Mouse (Mus musculus): ENCODE data around the gene Scly. TPM values are rescaled to one million over a fixed set of nuclear protein-coding genes. Genes with fewer than 3 reads are reported as not detected.

Scly gene
- polyA plus RNA-seq, 1 experiment, result 19.2 TPM

GRCm38 (mm10) chr1:91304621-91305020 lies 6.5 kb downstream of the Scly start:
- no peak for TF ChIP-seq EP300 (IDR thresholded peaks at IDR 0.05; ENCODE audit: insufficient read depth, low read depth, low read length)
- no peak for TF ChIP-seq POLR2A (IDR thresholded peaks at IDR 0.05; ENCODE audit: insufficient read depth, low read length)
- TF ChIP-seq CTCF (IDR thresholded peaks at IDR 0.05; ENCODE audit: low read depth, low read length), result no peak
- Histone ChIP-seq H3K9me3 (replicated peaks; ENCODE audit: control insufficient read depth, insufficient read depth, low read length, poor library complexity, severe bottlenecking) (no peaks in the 10 kb centered on the region), H3K27ac (ENCODE audit: insufficient read depth, low read length) (no peak overlapping the region), H3K27me3 (ENCODE audit: control insufficient read depth, insufficient read depth, low read length, poor library complexity, severe bottlenecking) (no peaks in the 10 kb centered on the region), H3K4me1 (ENCODE audit: control insufficient read depth, insufficient read depth, low read length) (no peaks in the 10 kb centered on the region), H3K4me3 (ENCODE audit: low read depth, low read length) (no peak overlapping the region), H3K9ac (ENCODE audit: low read depth, poor library complexity, severe bottlenecking) (no peak overlapping the region), H3K36me3 (ENCODE audit: control insufficient read depth, insufficient read depth, low read length, poor library complexity, severe bottlenecking) (no peaks in the 10 kb centered on the region; the same call in 1 of the 2 replicates)

DNA sequence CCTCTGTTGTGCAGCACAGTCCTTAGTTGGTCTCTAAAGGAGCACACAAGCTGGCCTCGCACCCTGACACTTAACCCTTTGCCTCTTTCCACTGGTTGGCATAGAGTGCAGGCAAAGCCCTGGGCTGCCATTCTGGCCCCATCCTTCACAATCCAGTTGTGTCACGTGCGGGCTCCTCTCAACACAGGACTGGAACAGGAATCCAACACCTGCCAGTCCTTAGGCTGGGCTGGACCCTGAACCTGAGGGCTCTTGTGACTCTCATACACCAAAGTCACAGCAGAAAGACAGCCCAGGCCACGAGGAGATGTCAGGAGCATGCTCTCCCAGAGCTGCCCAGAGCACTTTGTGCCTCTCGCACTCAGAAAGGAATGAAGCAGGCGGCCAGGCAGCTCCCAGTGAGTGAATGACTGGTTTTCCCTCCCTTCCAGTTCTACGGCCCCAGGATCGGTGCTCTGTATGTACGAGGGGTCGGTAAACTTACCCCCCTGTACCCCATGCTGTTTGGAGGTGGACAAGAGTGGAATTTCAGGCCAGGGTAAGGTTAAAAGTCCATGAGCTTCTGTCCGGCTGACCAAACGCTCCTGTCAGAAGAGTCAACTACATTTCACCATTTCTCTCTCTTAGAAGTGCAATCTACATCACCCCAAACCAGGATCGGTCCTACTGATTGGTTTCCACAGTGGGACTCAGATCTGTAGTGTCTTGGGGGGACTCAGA lies 11.4 kb downstream of the Scly start:
- Histone ChIP-seq H3K27me3 (ENCODE audit: control insufficient read depth, insufficient read depth, low read length, poor library complexity, severe bottlenecking) (no peaks in the 10 kb centered on the region), H3K9ac (ENCODE audit: low read depth, poor library complexity, severe bottlenecking) (no peak overlapping the region), H3K4me1 (ENCODE audit: control insufficient read depth, insufficient read depth, low read length) (peaks cover 2% of the 10 kb centered on the region), H3K4me3 (ENCODE audit: low read depth, low read length) (no peak overlapping the region), H3K36me3 (ENCODE audit: control insufficient read depth, insufficient read depth, low read length, poor library complexity, severe bottlenecking) (no peaks in the 10 kb centered on the region; the same call in 1 of the 2 replicates), H3K9me3 (replicated peaks; ENCODE audit: control insufficient read depth, insufficient read depth, low read length, poor library complexity, severe bottlenecking) (no peaks in the 10 kb centered on the region), H3K27ac (ENCODE audit: insufficient read depth, low read length) (no peak overlapping the region)
- TF ChIP-seq EP300 (IDR thresholded peaks at IDR 0.05; ENCODE audit: insufficient read depth, low read depth, low read length) (no peak), POLR2A (IDR thresholded peaks at IDR 0.05; ENCODE audit: insufficient read depth, low read length) (no peak), CTCF (IDR thresholded peaks at IDR 0.05; ENCODE audit: low read depth, low read length) (no peak)

DNA sequence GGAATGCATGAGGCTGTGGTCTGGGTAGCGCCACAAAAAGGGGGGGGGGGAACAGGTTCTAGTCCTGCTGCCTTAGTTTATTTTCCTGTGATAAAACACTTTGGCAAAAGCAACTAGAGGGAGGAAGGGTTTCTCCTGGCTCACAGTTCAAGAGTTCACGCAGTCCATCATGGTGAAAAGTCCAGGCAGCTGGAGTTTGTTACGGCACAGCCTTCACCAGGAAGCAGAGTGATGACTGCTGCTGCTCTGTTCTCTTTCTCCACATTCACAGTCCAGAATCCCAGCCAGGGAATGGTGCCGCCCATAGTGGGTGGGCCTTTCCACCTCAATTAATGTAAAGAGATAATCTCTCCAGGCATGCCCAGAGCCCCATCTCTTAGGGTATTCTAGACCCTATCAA lies 14.1 kb downstream of the Scly start:
- Histone ChIP-seq H3K27ac (ENCODE audit: insufficient read depth, low read length) (no peak overlapping the region), H3K9ac (ENCODE audit: low read depth, poor library complexity, severe bottlenecking) (no peak overlapping the region), H3K4me1 (ENCODE audit: control insufficient read depth, insufficient read depth, low read length) (peaks cover 2% of the 10 kb centered on the region), H3K9me3 (replicated peaks; ENCODE audit: control insufficient read depth, insufficient read depth, low read length, poor library complexity, severe bottlenecking) (no peaks in the 10 kb centered on the region), H3K4me3 (ENCODE audit: low read depth, low read length) (no peak overlapping the region), H3K27me3 (ENCODE audit: control insufficient read depth, insufficient read depth, low read length, poor library complexity, severe bottlenecking) (no peaks in the 10 kb centered on the region), H3K36me3 (ENCODE audit: control insufficient read depth, insufficient read depth, low read length, poor library complexity, severe bottlenecking) (no peaks in the 10 kb centered on the region; the same call in 1 of the 2 replicates)
- TF ChIP-seq POLR2A (IDR thresholded peaks at IDR 0.05; ENCODE audit: insufficient read depth, low read length) (no peak), EP300 (IDR thresholded peaks at IDR 0.05; ENCODE audit: insufficient read depth, low read depth, low read length) (no peak), CTCF (IDR thresholded peaks at IDR 0.05; ENCODE audit: low read depth, low read length) (no peak)

GRCm38 (mm10) chr1:91313251-91313650 lies 15.1 kb downstream of the Scly start:
- Histone ChIP-seq H3K9me3 (replicated peaks; ENCODE audit: control insufficient read depth, insufficient read depth, low read length, poor library complexity, severe bottlenecking) (no peaks in the 10 kb centered on the region), H3K27ac (ENCODE audit: insufficient read depth, low read length) (no peak overlapping the region), H3K4me1 (ENCODE audit: control insufficient read depth, insufficient read depth, low read length) (peaks cover 2% of the 10 kb centered on the region), H3K27me3 (ENCODE audit: control insufficient read depth, insufficient read depth, low read length, poor library complexity, severe bottlenecking) (no peaks in the 10 kb centered on the region), H3K36me3 (ENCODE audit: control insufficient read depth, insufficient read depth, low read length, poor library complexity, severe bottlenecking) (no peaks in the 10 kb centered on the region; the same call in 1 of the 2 replicates), H3K4me3 (ENCODE audit: low read depth, low read length) (no peak overlapping the region), H3K9ac (ENCODE audit: low read depth, poor library complexity, severe bottlenecking) (no peak overlapping the region)
- TF ChIP-seq CTCF (IDR thresholded peaks at IDR 0.05; ENCODE audit: low read depth, low read length) (no peak), EP300 (IDR thresholded peaks at IDR 0.05; ENCODE audit: insufficient read depth, low read depth, low read length) (peak; percentile 81; the same call in 1 of the 2 replicates)

- Histone ChIP-seq H3K27me3 (ENCODE audit: control insufficient read depth, insufficient read depth, low read length, poor library complexity, severe bottlenecking) (no peaks in the 10 kb centered on the region), H3K9ac (ENCODE audit: low read depth, poor library complexity, severe bottlenecking) (no peak overlapping the region), H3K27ac (ENCODE audit: insufficient read depth, low read length) (no peak overlapping the region), H3K4me3 (ENCODE audit: low read depth, low read length) (no peak overlapping the region), H3K36me3 (ENCODE audit: control insufficient read depth, insufficient read depth, low read length, poor library complexity, severe bottlenecking) (no peaks in the 10 kb centered on the region), H3K4me1 (ENCODE audit: control insufficient read depth, insufficient read depth, low read length) (peaks cover 2% of the 10 kb centered on the region), H3K9me3 (replicated peaks; ENCODE audit: control insufficient read depth, insufficient read depth, low read length, poor library complexity, severe bottlenecking) (no peaks in the 10 kb centered on the region)
- TF ChIP-seq POLR2A (IDR thresholded peaks at IDR 0.05; ENCODE audit: insufficient read depth, low read length) (no peak), CTCF (IDR thresholded peaks at IDR 0.05; ENCODE audit: low read depth, low read length) (no peak), EP300 (IDR thresholded peaks at IDR 0.05; ENCODE audit: insufficient read depth, low read depth, low read length) (no peak)
These were observed 19.5 kb downstream of the Scly start for GRCm38 (mm10) chr1:91317656-91318055.

- Histone ChIP-seq H3K4me1 (ENCODE audit: control insufficient read depth, insufficient read depth, low read length) (no peaks in the 10 kb centered on the region), H3K27ac (ENCODE audit: insufficient read depth, low read length) (no peak within 1 kb of the TSS), H3K36me3 (ENCODE audit: control insufficient read depth, insufficient read depth, low read length, poor library complexity, severe bottlenecking) (no peaks in the 10 kb centered on the region), H3K9me3 (replicated peaks; ENCODE audit: control insufficient read depth, insufficient read depth, low read length, poor library complexity, severe bottlenecking) (no peaks in the 10 kb centered on the region), H3K4me3 (ENCODE audit: low read depth, low read length) (no peak within 1 kb of the TSS), H3K9ac (ENCODE audit: low read depth, poor library complexity, severe bottlenecking) (no peak within 1 kb of the TSS), H3K27me3 (ENCODE audit: control insufficient read depth, insufficient read depth, low read length, poor library complexity, severe bottlenecking) (no peaks in the 10 kb centered on the region)
- no peak for TF ChIP-seq POLR2A (IDR thresholded peaks at IDR 0.05; ENCODE audit: insufficient read depth, low read length)
- no peak for TF ChIP-seq CTCF (IDR thresholded peaks at IDR 0.05; ENCODE audit: low read depth, low read length)
- TF ChIP-seq EP300 (IDR thresholded peaks at IDR 0.05; ENCODE audit: insufficient read depth, low read depth, low read length), result no peak
These were observed 23.8 kb downstream of the Scly start, which contains the start of gene Espnl for GRCm38 (mm10) chr1:91321760-91322438. Gene Espnl, plus strand, starts transcription at chr1:91322075.

All from ES-Bruce4 (cell line).